Mouse (Mus musculus) hindbrain, postnatal 0 days (tissue): Measurements from ENCODE around the gene Amph. TPM values are rescaled to one million over a fixed set of nuclear protein-coding genes. Genes with fewer than 3 reads are reported as not detected.

Experiments
- ATAC-seq: fragments of 200-750 bp; cut with Nextera tagmentation; 2 replicates; pipeline ENCODE4 v1.8.0; 2017; ENCODE audit warnings: mild to moderate bottlenecking, moderate TSS enrichment, moderate library complexity
- DNase-seq: peaks from one replicate; pipeline ENCODE4 v3.0.0-alpha.2; 2015; ENCODE audit warnings: low spot score
- H3K27ac ChIP-seq: fragments of 300-500 bp; sonication (generic); 2 replicates; pipeline ENCODE4 v1.5.1; 2014; ENCODE audit warnings: mild to moderate bottlenecking
- H3K27me3 ChIP-seq: fragments of 300-500 bp; sonication (generic); 2 replicates; pipeline ENCODE4 v1.6.1; 2014; ENCODE audit warnings: low read length, mixed read lengths; ENCODE audit not compliant: insufficient read depth
- H3K36me3 ChIP-seq: fragments of 300-500 bp; sonication (generic); 2 replicates; pipeline ENCODE4 v1.6.1; 2014; ENCODE audit warnings: low read length, mixed read lengths; ENCODE audit not compliant: insufficient read depth
- H3K4me1 ChIP-seq: fragments of 300-500 bp; sonication (generic); 2 replicates; pipeline ENCODE4 v1.6.1; 2014; ENCODE audit warnings: antibody characterized with exemption, low read length, mixed read lengths; ENCODE audit not compliant: insufficient read depth
- H3K4me2 ChIP-seq: fragments of 300-500 bp; sonication (generic); 2 replicates; pipeline ENCODE4 v1.6.1; 2014; ENCODE audit warnings: low read depth, mild to moderate bottlenecking, low read length, moderate library complexity, mixed read lengths
- H3K4me3 ChIP-seq: fragments of 300-500 bp; sonication (generic); 2 replicates; pipeline ENCODE4 v1.5.1; 2014; ENCODE audit warnings: low read length
- H3K9ac ChIP-seq: fragments of 300-500 bp; sonication (generic); replicated peaks from 2 replicates; pipeline ENCODE4 v1.6.1; 2014; ENCODE audit warnings: mild to moderate bottlenecking, low read length, moderate library complexity, mixed read lengths
- H3K9me3 ChIP-seq: fragments of 300-500 bp; sonication (generic); 2 replicates; pipeline ENCODE4 v1.6.1; 2016; ENCODE audit warnings: low read length, mixed read lengths
- CTCF ChIP-seq: IDR thresholded peaks from 2 replicates; pipeline ENCODE4 v1.5.1; 2016; ENCODE audit warnings: antibody characterized with exemption, control low read depth, low read depth
- WGBS: fragments of 180-500 bp; shearing (Covaris S2); extraction: QIAGEN DNeasy Blood & Tissue Kit; methylation state at CpG from one replicate; pipeline ENCODE4 v1.1.7; 2014; 5-methylcytosine and 5-hydroxymethylcytosine counted together
- polyA plus RNA-seq: library from polyadenylated mRNA; unstranded; fragments of >200 nt; fragmentation: Nextera tagmentation; extraction: Ambion mirVana; gene quantifications from 2 replicates; pipeline ENCODE4 v1.2.1, GENCODE M21; 2015
- total RNA-seq: library from RNA; depleted of rRNA; stranded (reverse); fragments of >200 nt; gene quantifications from 2 replicates; pipeline ENCODE4 v1.2.3, GENCODE M21; 2014

Amph gene
- total and polyA plus RNA-seq, 2 experiments from 2014 or later, result 65.1 to 114 TPM

- ATAC-seq (no peak), DNase-seq (no peak)
- 78% methylated on average over 2 of the region's 2 CpGs for WGBS
- no peaks in the 10 kb centered on the region for H3K36me3 ChIP-seq
- H3K9me3 ChIP-seq, result no peaks in the 10 kb centered on the region
- H3K4me2 ChIP-seq, result no peak overlapping the region
- H3K27ac ChIP-seq, result no peak overlapping the region
- H3K4me3 ChIP-seq, result no peak overlapping the region
- TF ChIP-seq CTCF, result no peak
- no peaks in the 10 kb centered on the region for H3K4me1 ChIP-seq
- no peak overlapping the region for H3K9ac ChIP-seq
- no peaks in the 10 kb centered on the region for H3K27me3 ChIP-seq
Measured at GRCm38 (mm10) chr13:19054504-19054903, 106.5 kb downstream of the Amph start.

GRCm38 (mm10) chr13:19072261-19072660 lies 124.3 kb downstream of the Amph start:
- H3K4me2 ChIP-seq, result no peak overlapping the region
- H3K27ac ChIP-seq, result no peak overlapping the region
- no peak for DNase-seq
- H3K9me3 ChIP-seq, result no peaks in the 10 kb centered on the region
- H3K4me3 ChIP-seq, result no peak overlapping the region
- no peak overlapping the region for H3K9ac ChIP-seq
- no peak for ATAC-seq
- TF ChIP-seq CTCF, result no peak
- H3K4me1 ChIP-seq, result no peaks in the 10 kb centered on the region
- no peaks in the 10 kb centered on the region for H3K27me3 ChIP-seq
- no peaks in the 10 kb centered on the region for H3K36me3 ChIP-seq

DNA sequence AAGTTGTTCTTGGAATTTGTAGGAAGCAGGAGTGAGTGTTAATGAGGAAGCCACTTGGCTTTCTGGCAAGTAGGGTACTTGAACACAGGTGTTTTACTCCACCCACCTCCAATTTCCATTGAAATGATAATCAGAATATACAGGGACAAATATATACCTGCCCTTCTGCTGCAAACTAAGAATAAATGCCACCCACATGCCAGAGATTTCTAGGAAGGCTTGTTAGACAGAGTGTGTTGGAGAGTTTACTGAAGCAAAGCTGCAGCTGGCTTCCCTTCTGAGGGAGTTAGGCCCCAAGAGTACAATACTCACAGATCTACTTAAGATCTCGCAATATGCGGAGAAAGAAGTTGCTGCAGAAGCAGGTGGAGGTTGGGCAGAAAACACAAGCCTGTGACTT lies 129.4 kb downstream of the Amph start:
- DNase-seq (no peak), ATAC-seq (no peak)
- Histone ChIP-seq H3K4me1 (no peaks in the 10 kb centered on the region), H3K4me3 (no peak overlapping the region), H3K4me2 (no peak overlapping the region), H3K27ac (no peak overlapping the region), H3K9me3 (no peaks in the 10 kb centered on the region), H3K9ac (no peak overlapping the region), H3K27me3 (no peaks in the 10 kb centered on the region), H3K36me3 (no peaks in the 10 kb centered on the region)
- no peak for TF ChIP-seq CTCF
- 85% methylated on average over 2 of the region's 2 CpGs for WGBS

GRCm38 (mm10) chr13:19081932-19082331 lies 133.9 kb downstream of the Amph start:
- H3K9me3 ChIP-seq, result no peaks in the 10 kb centered on the region
- H3K4me3 ChIP-seq, result no peak overlapping the region
- no peak overlapping the region for H3K4me2 ChIP-seq
- no peaks in the 10 kb centered on the region for H3K4me1 ChIP-seq
- WGBS, result 93% methylated on average over 4 of the region's 4 CpGs
- DNase-seq, result no peak
- no peaks in the 10 kb centered on the region for H3K27me3 ChIP-seq
- no peak overlapping the region for H3K9ac ChIP-seq
- H3K36me3 ChIP-seq, result peaks cover 13% of the 10 kb centered on the region; the same call in 1 of the 2 replicates
- no peak overlapping the region for H3K27ac ChIP-seq
- TF ChIP-seq CTCF, result no peak
- ATAC-seq, result no peak

GRCm38 (mm10) chr13:19094571-19094970 lies 146.6 kb downstream of the Amph start:
- H3K4me1 ChIP-seq, result no peaks in the 10 kb centered on the region
- H3K4me3 ChIP-seq, result no peak overlapping the region
- H3K36me3 ChIP-seq, result peaks cover 3% of the 10 kb centered on the region; the same call in 1 of the 2 replicates
- 88% methylated on average over 6 of the region's 6 CpGs for WGBS
- ATAC-seq (no peak), DNase-seq (no peak)
- no peak for TF ChIP-seq CTCF
- H3K27ac ChIP-seq, result no peak overlapping the region
- H3K27me3 ChIP-seq, result no peaks in the 10 kb centered on the region
- no peak overlapping the region for H3K4me2 ChIP-seq
- H3K9me3 ChIP-seq, result no peaks in the 10 kb centered on the region
- H3K9ac ChIP-seq, result no peak overlapping the region

DNA sequence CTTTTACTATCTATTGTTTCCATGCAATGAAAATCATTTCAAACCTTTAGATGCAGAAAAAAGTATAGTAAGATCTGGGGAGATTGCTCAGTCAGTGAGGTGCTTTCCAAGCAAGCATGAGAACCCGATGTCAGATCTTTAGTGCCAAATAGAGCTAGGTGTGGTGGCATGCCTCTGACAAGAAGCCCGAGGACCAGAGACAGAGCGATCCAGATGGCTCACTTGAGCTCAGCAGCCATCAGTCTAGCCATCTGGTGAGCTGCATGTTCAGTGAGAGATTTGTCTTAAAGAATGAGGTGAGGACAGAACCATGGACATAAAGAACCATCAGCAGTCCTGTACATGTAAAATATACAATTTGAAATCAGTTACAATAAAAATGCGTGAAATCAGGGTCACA lies 149.1 kb downstream of the Amph start:
- DNase-seq (no peak), ATAC-seq (no peak)
- 74% methylated on average over 4 of the region's 4 CpGs for WGBS
- H3K27ac ChIP-seq, result no peak overlapping the region
- no peaks in the 10 kb centered on the region for H3K27me3 ChIP-seq
- no peak overlapping the region for H3K9ac ChIP-seq
- no peak overlapping the region for H3K4me3 ChIP-seq
- no peaks in the 10 kb centered on the region for H3K4me1 ChIP-seq
- no peak for TF ChIP-seq CTCF
- H3K4me2 ChIP-seq, result no peak overlapping the region
- no peaks in the 10 kb centered on the region for H3K9me3 ChIP-seq
- peaks cover 11% of the 10 kb centered on the region; the same call in 1 of the 2 replicates for H3K36me3 ChIP-seq

DNA sequence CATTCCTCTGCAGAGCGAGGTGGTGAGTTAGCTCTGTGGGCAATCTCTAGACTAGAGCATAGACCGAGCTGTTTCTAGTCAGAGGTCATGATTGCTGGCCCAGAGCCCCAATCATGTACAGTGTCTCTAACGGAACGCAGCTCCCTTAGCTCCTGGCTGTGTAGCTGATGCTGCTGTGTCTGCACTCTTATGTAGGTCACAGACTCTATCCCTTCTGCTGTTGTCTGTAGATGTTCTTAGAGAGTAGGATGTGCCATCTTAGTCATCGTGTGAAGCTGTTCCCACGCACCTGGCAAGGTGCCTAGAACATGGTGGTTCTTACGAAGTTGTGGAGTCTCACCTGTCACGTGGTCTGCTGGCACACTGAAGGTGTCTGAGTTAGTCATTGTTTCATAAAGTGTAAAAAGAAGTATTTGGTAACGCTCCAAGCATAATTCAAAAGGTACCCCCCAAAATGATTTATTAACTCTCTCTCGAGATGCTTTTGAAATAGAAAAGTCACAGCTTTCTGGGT lies 153.9 kb downstream of the Amph start:
- no peak for DNase-seq
- ATAC-seq, result no peak
- H3K4me1 ChIP-seq, result no peaks in the 10 kb centered on the region
- H3K4me2 ChIP-seq, result no peak overlapping the region
- TF ChIP-seq CTCF, result no peak
- 81% methylated on average over 10 of the region's 10 CpGs for WGBS
- H3K4me3 ChIP-seq, result no peak overlapping the region
- no peaks in the 10 kb centered on the region for H3K9me3 ChIP-seq
- H3K27me3 ChIP-seq, result no peaks in the 10 kb centered on the region
- 0 out of 2 replicates have a peak, but pooled peaks cover 8% of the 10 kb centered on the region for H3K36me3 ChIP-seq
- no peak overlapping the region for H3K27ac ChIP-seq
- no peak overlapping the region for H3K9ac ChIP-seq
